Mouse (Mus musculus): Measurements from ENCODE around the gene Cryba1. TPM values are rescaled to one million over a fixed set of nuclear protein-coding genes. Genes with fewer than 3 reads are reported as not detected.
A peak's percentile ranks its signal among the peaks of the same experiment; 100 is the strongest.

Gene Cryba1
- polyA plus RNA-seq, 1 experiment from 2014 or later: 159 TPM

GRCm38 (mm10) chr11:77709039-77709438 is 16.0 kb downstream of the Cryba1 start:
- Histone ChIP-seq H3K36me3 (peaks cover 22% of the 10 kb centered on the region), H3K27ac (no peak overlapping the region), H3K4me1 (no peaks in the 10 kb centered on the region), H3K9ac (no peak overlapping the region), H3K9me3 (no peaks in the 10 kb centered on the region), H3K4me3 (no peak overlapping the region), H3K27me3 (no peaks in the 10 kb centered on the region), H3K4me2 (replicated peaks) (no peak overlapping the region)
- WGBS: 72% methylated on average over 3 of the region's 3 CpGs
- no peak for ATAC-seq (ENCODE audit: insufficient number of reproducible peaks, insufficient read depth, low FRiP score, low TSS enrichment)

DNA sequence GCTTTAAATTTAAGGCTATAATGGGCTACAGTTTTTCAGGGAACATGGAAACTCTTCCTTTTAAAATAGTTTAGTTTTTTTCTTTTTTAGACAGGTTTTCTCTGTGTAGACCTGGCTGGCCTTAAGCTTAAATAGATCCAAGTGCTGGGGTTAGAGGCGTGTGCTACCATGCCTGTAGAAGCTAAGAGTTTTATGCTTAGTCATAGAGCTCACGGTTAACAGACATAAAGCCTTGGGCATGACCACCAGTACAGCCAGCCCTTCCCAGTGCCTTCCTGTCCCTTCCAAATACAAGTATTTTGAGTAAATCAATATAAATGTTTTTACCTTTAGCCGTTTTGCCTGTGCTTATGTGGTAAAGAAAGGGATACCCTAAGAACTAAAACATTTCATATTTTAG is 19.2 kb downstream of the Cryba1 start:
- no peak overlapping the region for H3K4me3 ChIP-seq
- H3K9me3 ChIP-seq: no peaks in the 10 kb centered on the region
- H3K4me1 ChIP-seq: no peaks in the 10 kb centered on the region
- 89% methylated on average over 3 of the region's 3 CpGs for WGBS
- H3K27me3 ChIP-seq: no peaks in the 10 kb centered on the region
- H3K27ac ChIP-seq: no peak overlapping the region
- ATAC-seq (ENCODE audit: insufficient number of reproducible peaks, insufficient read depth, low FRiP score, low TSS enrichment): no peak
- peaks cover 30% of the 10 kb centered on the region for H3K36me3 ChIP-seq
- H3K4me2 ChIP-seq (replicated peaks): no peak overlapping the region
- no peak overlapping the region for H3K9ac ChIP-seq

DNA sequence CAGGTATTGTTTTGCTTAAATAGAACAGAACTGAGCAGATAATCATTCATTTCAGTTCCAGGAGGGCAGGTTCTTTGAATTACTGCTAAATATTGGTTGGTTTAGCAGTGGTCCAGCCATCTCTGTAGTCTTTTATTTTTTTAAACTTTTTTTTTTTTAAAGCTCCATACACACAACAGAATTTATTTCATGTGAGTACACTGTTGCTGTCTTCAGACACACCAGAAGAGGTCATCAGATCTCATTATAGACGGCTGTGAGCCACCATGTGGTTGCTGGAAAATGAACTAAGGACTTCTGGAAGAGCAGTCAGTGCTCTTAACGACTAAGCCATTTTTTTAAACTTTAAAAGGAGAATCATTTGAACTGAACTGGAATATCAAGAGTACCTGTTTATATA is 27.9 kb downstream of the Cryba1 start:
- H3K9me3 ChIP-seq: no peaks in the 10 kb centered on the region
- no peak overlapping the region for H3K4me2 ChIP-seq (replicated peaks)
- no peak overlapping the region for H3K4me3 ChIP-seq
- peaks cover 46% of the 10 kb centered on the region for H3K36me3 ChIP-seq
- no peaks in the 10 kb centered on the region for H3K27me3 ChIP-seq
- WGBS: 83% methylated on average over 2 of the region's 2 CpGs
- H3K27ac ChIP-seq: no peak overlapping the region
- H3K4me1 ChIP-seq: no peaks in the 10 kb centered on the region
- no peak overlapping the region for H3K9ac ChIP-seq
- no peak for ATAC-seq (ENCODE audit: insufficient number of reproducible peaks, insufficient read depth, low FRiP score, low TSS enrichment)

DNA sequence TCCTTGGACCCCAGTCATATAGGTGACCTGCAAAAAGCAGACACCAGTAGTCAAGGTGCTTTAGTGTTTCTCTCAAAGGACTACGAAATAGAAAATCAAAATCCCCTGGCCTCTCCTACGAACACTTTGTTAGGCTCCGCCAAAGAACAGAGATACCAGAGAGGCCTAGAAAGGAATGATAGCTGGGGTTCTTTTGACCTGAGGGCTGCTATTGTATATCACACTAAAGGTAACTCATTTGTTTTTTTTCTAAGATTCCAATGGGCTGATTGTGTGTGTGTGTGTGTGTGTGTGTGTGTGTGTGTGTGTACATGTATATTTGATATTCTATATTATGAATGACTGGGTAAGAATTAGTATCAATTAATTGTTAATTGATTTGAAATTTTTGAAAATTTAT is 32.1 kb downstream of the Cryba1 start:
- 90% methylated on average over 3 of the region's 3 CpGs for WGBS

GRCm38 (mm10) chr11:77687541-77688131 is 37.4 kb downstream of the Cryba1 start:
- Histone ChIP-seq H3K4me3 (peak overlapping the region; percentile 99), H3K4me2 (replicated peaks) (peak overlapping the region; percentile 75), H3K27me3 (no peaks in the 10 kb centered on the region), H3K36me3 (peaks cover 13% of the 10 kb centered on the region), H3K4me1 (peaks cover 7% of the 10 kb centered on the region), H3K27ac (peak overlapping the region; percentile 99), H3K9me3 (no peaks in the 10 kb centered on the region), H3K9ac (peak overlapping the region; percentile 98)
- WGBS: under 1% methylated on average over 40 of the region's 40 CpGs
- ATAC-seq (ENCODE audit: insufficient number of reproducible peaks, insufficient read depth, low FRiP score, low TSS enrichment): no peak

More for the DNA sequence above, 32.1 kb downstream of the Cryba1 start:
- Histone ChIP-seq H3K4me1 (peaks cover 7% of the 10 kb centered on the region), H3K4me3 (no peak overlapping the region), H3K27me3 (no peaks in the 10 kb centered on the region), H3K4me2 (replicated peaks) (no peak overlapping the region), H3K36me3 (peaks cover 42% of the 10 kb centered on the region), H3K9me3 (no peaks in the 10 kb centered on the region), H3K9ac (no peak overlapping the region), H3K27ac (no peak overlapping the region)
- no peak for ATAC-seq (ENCODE audit: insufficient number of reproducible peaks, insufficient read depth, low FRiP score, low TSS enrichment)

DNA sequence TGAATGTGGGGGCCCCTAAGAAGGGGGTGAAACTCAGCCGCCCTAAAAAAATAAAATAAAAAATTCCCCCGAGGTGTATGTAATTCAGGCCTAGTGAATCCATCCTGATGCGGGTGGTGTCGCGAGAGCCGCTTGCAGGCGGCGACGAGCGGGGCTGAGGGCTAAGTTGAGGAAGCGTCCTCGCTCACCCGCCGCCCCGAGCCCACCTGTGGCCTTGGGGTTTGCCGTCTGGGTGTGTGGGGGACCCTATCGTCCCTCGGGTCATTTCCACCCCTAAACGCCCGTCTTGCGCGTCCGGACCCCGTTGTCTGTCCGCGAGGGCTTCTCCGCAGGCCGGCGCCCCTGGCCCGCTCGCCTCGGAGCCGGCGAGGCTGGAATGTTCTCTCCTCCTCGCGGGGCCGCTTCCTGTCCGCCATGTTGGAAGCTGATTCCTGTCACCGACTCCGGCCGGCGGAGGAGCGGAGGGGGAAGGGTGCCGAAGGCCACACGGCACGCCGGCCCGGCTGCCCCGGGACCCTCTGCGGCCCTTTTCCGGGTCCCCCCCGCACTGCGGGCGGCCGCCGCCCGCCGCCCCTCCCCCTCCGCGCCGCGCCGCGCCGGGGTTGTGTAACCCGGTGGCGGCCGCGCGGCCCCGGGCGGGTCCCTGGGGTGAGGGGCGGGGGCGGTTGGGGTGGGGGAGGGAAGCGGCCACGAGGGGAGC is 38.1 kb downstream of the Cryba1 start:
- peak overlapping the region; percentile 99 for H3K4me3 ChIP-seq
- 0 out of 2 replicates have a peak, but pooled peaks have one; percentile 2 for ATAC-seq (ENCODE audit: insufficient number of reproducible peaks, insufficient read depth, low FRiP score, low TSS enrichment)
- H3K9ac ChIP-seq: peak overlapping the region; percentile 98
- peak overlapping the region; percentile 99 for H3K27ac ChIP-seq
- peaks cover 7% of the 10 kb centered on the region for H3K36me3 ChIP-seq
- no peaks in the 10 kb centered on the region for H3K9me3 ChIP-seq
- WGBS: under 1% methylated on average over 68 of the region's 76 CpGs
- no peaks in the 10 kb centered on the region for H3K27me3 ChIP-seq
- H3K4me1 ChIP-seq: peaks cover 7% of the 10 kb centered on the region
- peak overlapping the region; percentile 75 for H3K4me2 ChIP-seq (replicated peaks)

- peak overlapping the region; percentile 75 for H3K4me2 ChIP-seq (replicated peaks)
- peak overlapping the region; percentile 98 for H3K9ac ChIP-seq
- peaks cover under 1% of the 10 kb centered on the region for H3K36me3 ChIP-seq
- 0% methylated on average over 23 of the region's 30 CpGs for whole genome bisulfite sequencing
- peaks cover 7% of the 10 kb centered on the region for H3K4me1 ChIP-seq
- peak; percentile 49; the same call in 1 of the 2 replicates for ATAC-seq (ENCODE audit: insufficient number of reproducible peaks, insufficient read depth, low FRiP score, low TSS enrichment)
- H3K27me3 ChIP-seq: no peaks in the 10 kb centered on the region
- peak overlapping the region; percentile 99 for H3K27ac ChIP-seq
- no peaks in the 10 kb centered on the region for H3K9me3 ChIP-seq
- peak overlapping the region; percentile 99 for H3K4me3 ChIP-seq
Measured at GRCm38 (mm10) chr11:77686346-77686840, 38.7 kb downstream of the Cryba1 start.

DNA sequence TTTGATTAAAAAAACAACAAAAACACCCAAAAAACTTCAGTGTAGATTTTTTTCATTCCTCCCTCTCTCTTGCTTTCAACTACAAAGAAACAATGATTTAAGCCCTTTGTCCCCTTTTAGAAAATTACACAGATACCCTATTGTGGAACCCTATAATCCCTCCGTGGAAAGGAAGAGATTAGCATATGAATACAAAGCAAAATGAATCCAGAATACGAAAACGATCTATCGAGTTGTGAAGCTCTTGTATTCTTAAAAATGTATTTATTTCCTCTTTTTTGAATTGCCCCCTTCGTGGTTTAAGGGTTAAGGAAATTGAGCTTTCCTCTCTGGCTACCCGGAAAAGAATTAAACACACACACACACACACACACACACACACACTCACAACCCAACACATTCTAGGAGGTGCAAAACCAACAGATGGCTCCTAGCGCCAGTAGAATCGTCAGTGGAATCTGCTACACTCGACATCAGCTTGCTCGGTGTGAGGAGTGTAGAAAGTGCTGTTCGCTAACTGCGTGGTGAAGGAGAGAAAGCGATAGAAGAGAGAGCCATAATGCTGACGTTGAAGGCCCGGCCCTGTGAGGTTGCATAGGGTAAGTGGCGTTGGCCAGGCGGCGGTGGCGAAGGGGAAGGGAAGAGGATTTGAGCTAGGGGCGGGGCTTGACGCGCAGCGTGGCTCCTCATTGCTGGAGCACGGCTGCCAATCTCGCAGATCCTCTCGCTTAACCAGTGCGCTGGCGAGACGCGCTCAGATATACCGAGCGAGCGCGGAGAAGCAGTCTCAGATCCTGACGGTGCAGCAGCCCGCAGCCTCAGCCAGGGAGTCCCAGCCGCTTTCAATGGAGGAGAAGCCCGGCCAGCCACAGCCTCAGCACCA is 39.5 kb downstream of the Cryba1 start, which contains the start of gene Nufip2:
Gene Nufip2 (plus strand): TSS at position 773 of the 883 bp plus-strand sequence.
- peak; percentile 99 for ATAC-seq (ENCODE audit: insufficient number of reproducible peaks, insufficient read depth, low FRiP score, low TSS enrichment)
- Histone ChIP-seq H3K4me1 (peaks cover 7% of the 10 kb centered on the region), H3K9me3 (no peaks in the 10 kb centered on the region), H3K4me3 (peak within 1 kb of the TSS; percentile 99), H3K27ac (peak within 1 kb of the TSS; percentile 99), H3K9ac (peak within 1 kb of the TSS; percentile 98), H3K27me3 (no peaks in the 10 kb centered on the region), H3K36me3 (no peaks in the 10 kb centered on the region), H3K4me2 (replicated peaks) (peak within 1 kb of the TSS; percentile 75)
- WGBS: under 1% methylated on average over 38 of the region's 38 CpGs

- H3K27me3 ChIP-seq: no peaks in the 10 kb centered on the region
- H3K4me2 ChIP-seq (replicated peaks): no peak overlapping the region
- ATAC-seq (ENCODE audit: insufficient number of reproducible peaks, insufficient read depth, low FRiP score, low TSS enrichment): no peak
- no peak overlapping the region for H3K9ac ChIP-seq
- WGBS: 69% methylated on average over 2 of the region's 2 CpGs
- H3K4me3 ChIP-seq: no peak overlapping the region
- no peaks in the 10 kb centered on the region for H3K36me3 ChIP-seq
- H3K4me1 ChIP-seq: peaks cover 7% of the 10 kb centered on the region
- no peak overlapping the region for H3K27ac ChIP-seq
- no peaks in the 10 kb centered on the region for H3K9me3 ChIP-seq
Measured at GRCm38 (mm10) chr11:77684896-77685295, 40.2 kb downstream of the Cryba1 start.

DNA sequence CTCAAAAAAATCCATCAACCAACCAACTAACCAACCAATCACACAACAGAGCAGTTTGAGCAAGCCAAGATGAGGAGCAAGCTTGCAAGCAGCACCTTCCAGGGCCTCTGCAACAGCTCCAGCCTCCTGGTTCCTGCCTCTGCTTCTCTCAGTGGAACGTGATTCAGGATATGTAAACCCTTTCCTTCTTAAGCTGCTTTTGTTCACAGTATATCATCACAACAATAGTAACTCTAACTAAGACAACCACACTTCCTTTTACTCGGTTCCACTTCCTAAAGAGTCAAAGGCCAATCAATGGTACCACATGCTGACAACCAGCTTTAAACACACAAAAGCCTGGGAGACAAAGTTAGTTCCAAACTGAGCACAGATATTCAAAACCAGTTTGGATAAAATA is 45.1 kb downstream of the Cryba1 start:
- no peaks in the 10 kb centered on the region for H3K36me3 ChIP-seq
- H3K4me2 ChIP-seq (replicated peaks): no peak overlapping the region
- no peak overlapping the region for H3K27ac ChIP-seq
- H3K9me3 ChIP-seq: no peaks in the 10 kb centered on the region
- WGBS: 18% methylated on average over 2 of the region's 2 CpGs
- H3K27me3 ChIP-seq: no peaks in the 10 kb centered on the region
- ATAC-seq (ENCODE audit: insufficient number of reproducible peaks, insufficient read depth, low FRiP score, low TSS enrichment): no peak
- no peaks in the 10 kb centered on the region for H3K4me1 ChIP-seq
- H3K9ac ChIP-seq: no peak overlapping the region
- no peak overlapping the region for H3K4me3 ChIP-seq

DNA sequence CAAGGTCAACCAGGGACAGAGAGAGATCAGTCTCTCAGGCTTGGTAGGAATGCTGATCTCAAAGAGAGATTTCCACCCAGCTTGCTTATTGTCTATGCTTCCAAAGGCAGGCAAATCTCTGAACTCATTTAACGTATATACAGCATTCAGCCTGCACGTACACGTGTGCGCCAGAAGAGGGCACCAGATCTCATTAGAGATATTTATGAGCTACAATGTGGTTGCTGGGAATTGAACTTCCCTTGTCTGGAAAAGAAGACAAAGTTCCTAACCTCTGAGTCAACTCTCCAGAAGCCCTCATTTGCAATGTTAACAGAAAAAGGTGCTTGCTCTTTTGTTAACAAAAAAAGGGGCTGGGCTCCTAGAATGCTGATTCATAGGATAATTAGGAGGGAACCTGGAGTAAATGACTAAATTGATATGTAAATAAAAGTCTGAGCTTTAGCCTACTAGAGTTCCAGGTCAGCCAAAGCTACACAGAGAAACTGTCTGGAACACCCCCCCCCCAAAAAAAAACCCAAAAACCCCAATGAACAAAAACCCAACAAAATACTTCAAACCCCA is 51.6 kb downstream of the Cryba1 start:
- no peaks in the 10 kb centered on the region for H3K36me3 ChIP-seq
- no peaks in the 10 kb centered on the region for H3K4me1 ChIP-seq
- 60% methylated on average over 4 of the region's 4 CpGs for WGBS
- no peak overlapping the region for H3K4me3 ChIP-seq
- H3K9me3 ChIP-seq: peaks cover 7% of the 10 kb centered on the region; the same call in 1 of the 2 replicates
- no peak for ATAC-seq (ENCODE audit: insufficient number of reproducible peaks, insufficient read depth, low FRiP score, low TSS enrichment)
- H3K4me2 ChIP-seq (replicated peaks): no peak overlapping the region
- no peak overlapping the region for H3K27ac ChIP-seq
- H3K9ac ChIP-seq: no peak overlapping the region
- no peaks in the 10 kb centered on the region for H3K27me3 ChIP-seq
